Mouse (Mus musculus) mammary gland, adult 2 months (tissue): ENCODE data around the gene Trim71. TPM values are rescaled to one million over a fixed set of nuclear protein-coding genes. Genes with fewer than 3 reads are reported as not detected.

ENCODE experiments used
- polyA plus RNA-seq: library from polyadenylated mRNA; depleted of rRNA; stranded (reverse); fragments of >200 nt; gene quantifications from 2 replicates; pipeline ENCODE4 v1.2.3, GENCODE M21; 2012; ENCODE audit warnings: low replicate concordance; rRNA removed

Trim71 gene
- polyA plus RNA-seq: not detected in 2 replicates

GRCm38 (mm10) chr9:114563761-114564606 is at the start of gene Trim71:
Trim71 (minus strand) TSS chr9:114564369.

DNA sequence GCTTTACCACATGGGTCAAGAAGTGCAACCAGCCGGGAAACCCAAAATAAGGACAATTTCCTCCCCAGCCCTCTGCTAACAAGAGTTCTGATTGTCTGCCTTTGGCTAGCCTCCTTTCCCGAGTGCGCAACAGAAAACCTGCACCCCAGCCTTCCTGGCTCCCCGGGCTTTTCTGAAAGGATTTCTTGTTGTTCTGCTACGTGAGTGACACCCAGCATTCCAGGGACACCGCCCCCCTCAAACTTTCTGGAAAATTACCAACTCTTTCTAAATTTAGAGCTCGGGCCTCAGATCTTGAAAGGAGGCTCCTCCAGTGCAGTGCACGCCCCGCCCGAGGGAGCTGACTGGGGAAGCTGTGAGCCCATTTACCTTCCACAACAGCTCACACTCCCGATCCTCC is 48.8 kb downstream of the Trim71 start, which contains the start of gene C130032M10Rik:
Gene C130032M10Rik, plus strand, starts transcription at position 334 of the 400 bp plus-strand sequence.

DNA sequence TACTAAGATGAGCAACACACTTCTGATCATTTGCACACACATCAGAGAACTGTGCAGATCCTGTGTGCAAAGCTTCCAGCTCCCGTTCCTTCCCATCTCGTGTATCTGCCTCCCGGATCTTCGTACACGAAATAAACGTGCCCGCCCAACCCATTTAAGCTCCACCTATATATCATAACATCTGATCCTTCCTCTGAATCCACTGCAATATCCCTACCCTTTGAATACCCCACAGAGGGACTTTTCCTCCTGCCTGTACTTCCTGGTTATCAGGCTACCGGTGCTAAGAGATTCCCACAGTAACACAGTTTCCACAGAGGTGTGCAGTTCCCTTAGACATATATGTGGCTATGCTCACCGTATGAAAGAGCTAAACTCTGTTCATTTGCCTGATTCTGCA is 59.4 kb downstream of the Trim71 start, which contains the start of gene Ccr4:
Gene Ccr4, minus strand, starts transcription at position 101 of the 400 bp plus-strand sequence.

Other genes with a start within 250 kb of the Trim71 start
- not detected in 2 replicates for gene Bcl2a1c, start 234.2 kb downstream of the Trim71 start, polyA plus RNA-seq
- 199 and 208 TPM in 2 replicates for gene Crtap, start 173.7 kb downstream of the Trim71 start, polyA plus RNA-seq
- gene Glb1, start 163.3 kb downstream of the Trim71 start, polyA plus RNA-seq: 41.9 and 47.1 TPM in 2 replicates
- gene Tmppe, start 163.3 kb downstream of the Trim71 start, polyA plus RNA-seq: 10.1 and 11.9 TPM in 2 replicates
- 4.1 and 4.3 TPM in 2 replicates for gene Ccr4, start 59.5 kb downstream of the Trim71 start, polyA plus RNA-seq
- gene C130032M10Rik, start 48.7 kb downstream of the Trim71 start, polyA plus RNA-seq: not detected in 2 replicates
- gene Cnot10, start 75.8 kb upstream of the Trim71 start, polyA plus RNA-seq: 19.8 and 28.9 TPM in 2 replicates
- gene Dync1li1, start 124.4 kb upstream of the Trim71 start, polyA plus RNA-seq: 13.1 and 14.6 TPM in 2 replicates
- 50.2 and 62.5 TPM in 2 replicates for gene Cmtm6, start 166.7 kb upstream of the Trim71 start, polyA plus RNA-seq
- 190 and 234 TPM in 2 replicates for gene Cmtm7, start 217.5 kb upstream of the Trim71 start, polyA plus RNA-seq